Mouse (Mus musculus) frontal cortex, adult 2 months (tissue): ENCODE measurements at regions not wholly inside any gene's neighbourhood (a gene's known extent, or its start where the extent isn't known, plus 50 kb on each side); places are given as distances from the start of the nearest gene placed in this dataset.
"Not testable (repeated sequence)": the region's sequence is repeated elsewhere in the genome, so short reads cannot be mapped to it uniquely, and the experiment has no call there.

Source experiments
- DNase-seq, 2 experiments: peaks; one replicate each; pipeline ENCODE4 v3.0.0; 2022; ENCODE audit warnings: low spot score in 1 of 2; ENCODE audit errors: extremely low spot score in 1 of 2

DNA sequence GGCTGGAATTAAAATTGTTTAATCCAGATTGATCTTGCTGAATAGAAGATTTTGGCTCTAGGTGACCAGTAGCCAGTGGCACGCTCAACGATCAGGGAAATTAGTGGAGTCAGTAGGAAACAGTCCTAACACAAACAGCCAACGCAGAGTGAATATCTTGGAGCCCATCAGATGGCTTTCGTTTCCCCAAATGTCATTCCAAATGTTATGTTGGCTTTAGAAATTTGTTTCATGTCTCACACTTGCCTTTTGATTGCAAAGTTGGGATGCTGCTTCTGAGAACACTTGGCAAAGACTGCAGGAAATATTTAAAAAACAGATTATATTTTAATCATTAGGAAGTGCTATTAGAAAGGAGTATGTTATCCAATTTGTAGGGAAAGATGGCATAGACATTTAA is 650.7 kb upstream of the Cntnap5a start:
- DNase-seq, result no peak

DNA sequence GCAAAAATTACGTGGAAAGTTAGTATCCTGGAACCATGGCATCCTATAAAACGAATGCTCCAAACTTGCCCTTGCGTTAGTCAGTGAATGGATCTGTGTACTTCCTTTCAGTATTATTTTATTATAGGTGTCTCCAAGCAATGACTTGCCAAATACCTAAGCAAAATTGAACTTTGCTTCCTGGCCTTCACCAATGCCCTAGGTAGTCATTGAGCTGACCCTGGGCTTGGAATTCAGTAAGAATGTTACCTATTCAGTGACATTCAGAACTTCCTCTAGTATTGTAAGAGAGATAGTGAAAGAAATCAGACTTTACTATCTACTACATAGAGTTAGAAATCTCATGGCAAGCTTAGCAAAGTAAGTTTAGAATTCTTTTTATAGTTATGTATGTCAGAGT is 642.9 kb upstream of the Cntnap5a start:
- DNase-seq, result not testable (repeated sequence)

DNA sequence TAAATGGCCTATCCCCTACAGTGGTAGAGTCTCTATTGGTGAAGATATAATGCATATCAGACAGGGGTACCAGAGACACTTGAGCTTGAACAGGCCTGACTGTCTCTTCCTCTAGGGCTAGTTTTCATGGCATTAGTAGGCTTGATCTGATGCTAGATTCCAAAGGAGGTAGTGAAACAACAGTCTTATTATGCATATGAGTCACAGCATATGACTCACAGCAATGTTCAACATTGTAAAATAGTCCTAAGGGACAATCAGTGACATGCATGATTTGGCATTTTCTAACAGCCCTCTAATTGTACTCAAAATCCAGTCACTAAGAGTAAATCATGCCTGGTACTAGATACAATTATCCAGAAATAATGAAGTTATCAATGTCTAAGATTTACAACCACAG is 626.1 kb upstream of the Cntnap5a start:
- DNase-seq, result peak in 1 of 2 experiments; percentile 1
